Mouse (Mus musculus) MEL (cell line): ENCODE results near the gene Mab21l3. TPM values are rescaled to one million over a fixed set of nuclear protein-coding genes. Genes with fewer than 3 reads are reported as not detected.
A peak's percentile ranks its signal among the peaks of the same experiment; 100 is the strongest.
"Not testable (repeated sequence)": the region's sequence is repeated elsewhere in the genome, so short reads cannot be mapped to it uniquely, and the experiment has no call there.

ENCODE experiments used
- DNase-seq: peaks from one replicate; pipeline ENCODE4 v3.0.0; 2011; ENCODE audit warnings: low read depth, low spot score
- H3K27ac ChIP-seq: 2 replicates; pipeline ENCODE4 v1.5.1; 2012; ENCODE audit warnings: low read depth, mild to moderate bottlenecking, control low read depth, low read length, moderate library complexity; ENCODE audit not compliant: control insufficient read depth
- H3K27me3 ChIP-seq, 2 experiments: fragments of 150-350 bp in 1 of 2; sonication (generic) in 1 of 2; 2 replicates each; pipeline ENCODE4 v1.6.1; 2012; ENCODE audit warnings: low read length in 2 of 2, mild to moderate bottlenecking in 2 of 2, improper control_type of control experiment in 1 of 2, moderate library complexity in 1 of 2; ENCODE audit not compliant: insufficient read depth in 2 of 2, control insufficient read depth in 1 of 2
- H3K36me3 ChIP-seq, 2 experiments: 2 replicates each; pipeline ENCODE4 v1.6.1; 2012 to 2014; ENCODE audit warnings: low read length in 2 of 2, improper control_type of control experiment in 1 of 2, inconsistent platforms in 1 of 2, mild to moderate bottlenecking in 1 of 2; ENCODE audit not compliant: insufficient read depth in 2 of 2, control insufficient read depth in 1 of 2
- H3K4me1 ChIP-seq, 2 experiments: fragments of 150-350 bp in 1 of 2; sonication (generic) in 1 of 2; 2 replicates each; pipeline ENCODE4 v1.6.1; 2012; ENCODE audit warnings: low read length in 2 of 2, improper control_type of control experiment in 1 of 2, mild to moderate bottlenecking in 1 of 2; ENCODE audit not compliant: insufficient read depth in 2 of 2, control insufficient read depth in 1 of 2
- H3K4me3 ChIP-seq, 2 experiments: fragments of 150-350 bp in 1 of 2; sonication (generic) in 1 of 2; 2 replicates each; pipeline ENCODE4 v1.5.1; 2012; ENCODE audit warnings: low read depth in 2 of 2, low read length in 2 of 2, mild to moderate bottlenecking in 2 of 2, moderate library complexity in 2 of 2, control low read depth in 1 of 2, improper control_type of control experiment in 1 of 2; ENCODE audit not compliant: control insufficient read depth in 1 of 2, insufficient read depth in 1 of 2
- H3K79me2 ChIP-seq: 2 replicates; pipeline ENCODE4 v1.6.1; 2012; ENCODE audit warnings: mild to moderate bottlenecking, low read length, moderate library complexity; ENCODE audit not compliant: control insufficient read depth, poor library complexity, insufficient read depth
- H3K9ac ChIP-seq: 2 replicates; pipeline ENCODE4 v1.6.1; 2012; ENCODE audit warnings: low read depth, mild to moderate bottlenecking, control low read depth, low read length, moderate library complexity; ENCODE audit not compliant: control insufficient read depth, poor library complexity, severe bottlenecking
- H3K9me3 ChIP-seq: fragments of 150-350 bp; sonication (generic); replicated peaks from 2 replicates; pipeline ENCODE4 v1.6.1; 2012; ENCODE audit warnings: mild to moderate bottlenecking, low read length, improper control_type of control experiment, moderate library complexity; ENCODE audit not compliant: insufficient read depth
- BHLHE40 ChIP-seq: IDR thresholded peaks from 2 replicates; pipeline ENCODE4 v1.6.1; 2012; ENCODE audit warnings: low read depth, mild to moderate bottlenecking, inconsistent platforms, low read length, improper control_type of control experiment, borderline replicate concordance
- CHD2 ChIP-seq: IDR thresholded peaks from 2 replicates; pipeline ENCODE4 v1.6.1; 2011; ENCODE audit warnings: low read length, improper control_type of control experiment
- CTCF ChIP-seq, 3 experiments: IDR thresholded peaks in 2 of 3; conservative IDR thresholded peaks in 1 of 3; 2 replicates each; pipeline ENCODE4 v1.5.1; 2011 to 2012; ENCODE audit warnings: low read length in 3 of 3, low read depth in 2 of 3, mild to moderate bottlenecking in 2 of 3, improper control_type of control experiment in 1 of 3, inconsistent platforms in 1 of 3, mixed read lengths in 1 of 3, moderate library complexity in 1 of 3; ENCODE audit not compliant: control insufficient read depth in 1 of 3, insufficient read depth in 1 of 3, poor library complexity in 1 of 3, severe bottlenecking in 1 of 3
- JUND ChIP-seq: IDR thresholded peaks from 2 replicates; pipeline ENCODE4 v1.6.1; 2011; ENCODE audit warnings: low read depth, mild to moderate bottlenecking, improper control_type of control experiment, low read length
- KAT2A ChIP-seq: conservative IDR thresholded peaks from 2 replicates; pipeline ENCODE4 v1.6.1; 2012; ENCODE audit warnings: low read depth, low read length, improper control_type of control experiment, inconsistent platforms
- MAFK ChIP-seq: IDR thresholded peaks from 2 replicates; pipeline ENCODE4 v1.6.1; 2011; ENCODE audit warnings: low read depth, mild to moderate bottlenecking, low read length, improper control_type of control experiment, borderline replicate concordance
- MAX ChIP-seq: IDR thresholded peaks from 2 replicates; pipeline ENCODE4 v1.6.1; 2011; ENCODE audit warnings: low read length, improper control_type of control experiment
- NELFE ChIP-seq: IDR thresholded peaks from 2 replicates; pipeline ENCODE4 v1.6.1; 2011; ENCODE audit warnings: low read depth, low read length, improper control_type of control experiment
- POLR2A ChIP-seq, 2 experiments: IDR thresholded peaks; 2 replicates each; pipeline ENCODE4 v1.6.1; 2011 to 2012; ENCODE audit warnings: low read length in 2 of 2, mild to moderate bottlenecking in 2 of 2, control low read depth in 1 of 2, improper control_type of control experiment in 1 of 2, low read depth in 1 of 2, moderate library complexity in 1 of 2; ENCODE audit not compliant: control insufficient read depth in 1 of 2, insufficient read depth in 1 of 2, poor library complexity in 1 of 2
- POLR2AphosphoS2 ChIP-seq: IDR thresholded peaks from 2 replicates; pipeline ENCODE4 v1.6.1; 2011; ENCODE audit warnings: low read length, improper control_type of control experiment
- RAD21 ChIP-seq: IDR thresholded peaks from 2 replicates; pipeline ENCODE4 v1.6.1; 2011; ENCODE audit warnings: mild to moderate bottlenecking, low read depth, low read length, improper control_type of control experiment
- SMC3 ChIP-seq: IDR thresholded peaks from 2 replicates; pipeline ENCODE4 v1.6.1; 2011; ENCODE audit warnings: low read depth, low read length, improper control_type of control experiment
- TBP ChIP-seq: IDR thresholded peaks from 2 replicates; pipeline ENCODE4 v1.8.0; 2011; ENCODE audit warnings: low read depth, low read length, improper control_type of control experiment
- UBTF ChIP-seq: IDR thresholded peaks from 2 replicates; pipeline ENCODE4 v1.6.1; 2012; ENCODE audit warnings: low read depth, mild to moderate bottlenecking, inconsistent platforms, low read length, improper control_type of control experiment, moderate library complexity, borderline replicate concordance; ENCODE audit not compliant: insufficient read depth
- USF2 ChIP-seq, 2 experiments: IDR thresholded peaks; 2 replicates each; pipeline ENCODE4 v1.6.1; 2011 to 2012; ENCODE audit warnings: improper control_type of control experiment in 2 of 2, low read length in 2 of 2, borderline replicate concordance in 1 of 2, inconsistent platforms in 1 of 2, low read depth in 1 of 2, mild to moderate bottlenecking in 1 of 2; ENCODE audit not compliant: insufficient read depth in 1 of 2
- ZMIZ1 ChIP-seq: IDR thresholded peaks from 2 replicates; pipeline ENCODE4 v1.6.1; 2012; ENCODE audit warnings: low read depth, mild to moderate bottlenecking, inconsistent platforms, low read length, improper control_type of control experiment, moderate library complexity
- ZNF384 ChIP-seq: IDR thresholded peaks from 2 replicates; pipeline ENCODE4 v1.6.1; 2012; ENCODE audit warnings: low read depth, mild to moderate bottlenecking, inconsistent platforms, low read length, improper control_type of control experiment
- polyA plus RNA-seq, 2 experiments: library from polyadenylated mRNA; stranded (reverse) in 1 of 2; unstranded in 1 of 2; fragments of >175 nt in 1 of 2; fragments of >200 nt in 1 of 2; gene quantifications; 2 replicates each; pipeline versions ENCODE4 v1.2.1 to v1.2.4; 2012; ENCODE audit warnings: low replicate concordance in 2 of 2, low read depth in 1 of 2; ENCODE audit not compliant: insufficient read length in 2 of 2, insufficient read depth in 1 of 2, missing spikeins in 1 of 2
- total RNA-seq: library from RNA; depleted of rRNA; stranded (reverse); fragments of 300-350 nt; gene quantifications from 2 replicates; pipeline ENCODE4 v1.2.3, GENCODE M21; 2012

Mab21l3 gene
- total and polyA plus RNA-seq, 3 experiments, result 0.04 TPM; not detected in 2

GRCm38 (mm10) chr3:101822052-101822451, 26.7 kb downstream of the Mab21l3 start:
- Histone ChIP-seq H3K4me3 (no peak overlapping the region), H3K36me3 (no peaks in the 10 kb centered on the region), H3K27me3 (no peaks in the 10 kb centered on the region), H3K4me1 (no peaks in the 10 kb centered on the region), H3K27ac (no peak overlapping the region), H3K9ac (no peak overlapping the region), H3K9me3 (no peaks in the 10 kb centered on the region), H3K79me2 (no peaks in the 10 kb centered on the region)
- TF ChIP-seq RAD21, result peak; percentile 7; the same call in 1 of the 2 replicates
- TF ChIP-seq USF2 (IDR thresholded peaks at IDR 0.05; ENCODE audit: borderline replicate concordance in 1 of 2, insufficient read depth in 1 of 2, low read depth in 1 of 2, low read length in 2 of 2), result no peak
- peak; percentile 41 for TF ChIP-seq SMC3
- TF ChIP-seq POLR2AphosphoS2, result no peak
- no peak for TF ChIP-seq JUND
- TF ChIP-seq CTCF (IDR thresholded peaks at IDR 0.05 in 2 of 3, conservative IDR thresholded peaks at IDR 0.05 in 1 of 3; ENCODE audit: control insufficient read depth in 1 of 3, insufficient read depth in 1 of 3, low read depth in 2 of 3, low read length in 3 of 3, poor library complexity in 1 of 3, severe bottlenecking in 1 of 3), result peak; percentile 32 to 51 (median 38); a peak in 5 of 6 replicates
- peak; percentile 3 for DNase-seq

GRCm38 (mm10) chr3:101820708-101821107, 28.1 kb downstream of the Mab21l3 start:
- not testable (repeated sequence) for H3K4me1 ChIP-seq, H3K36me3 ChIP-seq, H3K9me3 ChIP-seq, H3K4me3 ChIP-seq, DNase-seq, H3K9ac ChIP-seq, H3K27me3 ChIP-seq, H3K27ac ChIP-seq, H3K79me2 ChIP-seq

GRCm38 (mm10) chr3:101816006-101816405, 32.8 kb downstream of the Mab21l3 start:
- TF ChIP-seq SMC3 (no peak), NELFE (no peak), CTCF (IDR thresholded peaks at IDR 0.05 in 2 of 3, conservative IDR thresholded peaks at IDR 0.05 in 1 of 3; ENCODE audit: control insufficient read depth in 1 of 3, insufficient read depth in 1 of 3, low read depth in 2 of 3, low read length in 3 of 3, poor library complexity in 1 of 3, severe bottlenecking in 1 of 3) (no peak), CHD2 (no peak), UBTF (no peak), POLR2A (IDR thresholded peaks at IDR 0.05; ENCODE audit: control insufficient read depth in 1 of 2, insufficient read depth in 1 of 2, low read depth in 1 of 2, low read length in 2 of 2, poor library complexity in 1 of 2) (no peak), MAX (no peak), MAFK (no peak), TBP (no peak), ZMIZ1 (no peak), BHLHE40 (no peak), ZNF384 (no peak), KAT2A (no peak)
- no peaks in the 10 kb centered on the region for H3K9me3 ChIP-seq
- no peak for DNase-seq
- no peaks in the 10 kb centered on the region for H3K27me3 ChIP-seq
- H3K9ac ChIP-seq, result no peak overlapping the region
- H3K79me2 ChIP-seq, result no peaks in the 10 kb centered on the region
- H3K4me3 ChIP-seq, result no peak overlapping the region
- H3K36me3 ChIP-seq, result no peaks in the 10 kb centered on the region
- no peak overlapping the region for H3K27ac ChIP-seq
- H3K4me1 ChIP-seq, result no peaks in the 10 kb centered on the region
